Mouse (Mus musculus) heart, adult 2 months (tissue): ENCODE results near the gene Sox12.

Experiments
- CTCF ChIP-seq: fragments of 200-600 bp; IDR thresholded peaks from 2 replicates; pipeline ENCODE4 v1.8.1; 2022; ENCODE audit warnings: antibody characterized with exemption, mild to moderate bottlenecking, moderate library complexity
- EP300 ChIP-seq: fragments of 200-500 bp; IDR thresholded peaks from 2 replicates; pipeline ENCODE4 v1.6.1; 2011; ENCODE audit warnings: low read depth, low read length, control low read depth; ENCODE audit not compliant: insufficient read depth
- POLR2A ChIP-seq: fragments of 200-500 bp; IDR thresholded peaks from 2 replicates; pipeline ENCODE4 v1.6.1; 2011; ENCODE audit warnings: mild to moderate bottlenecking, low read depth, low read length, control low read depth; ENCODE audit not compliant: insufficient read depth

- TF ChIP-seq CTCF (no peak), POLR2A (no peak), EP300 (no peak)
Measured at GRCm38 (mm10) chr2:152367917-152368316, 29.9 kb downstream of the Sox12 start.
